In genomic region chr11:102219247-102219993, GRCm38 (mm10) we compare ENCODE assay signal across 9 mouse cellular contexts. TPM values are rescaled to one million over a fixed set of nuclear protein-coding genes. Genes with fewer than 3 reads are reported as not detected.
A peak's percentile ranks its signal among the peaks of the same experiment; 100 is the strongest.
DNase-seq lines count a peak whose midpoint lies in the region; ATAC-seq and TF ChIP-seq lines count a peak whose summit lies in the region.
"Had no signal": no experiment of that assay in that cellular context is flagged by ENCODE, and none has a peak within 500 bp of the region (broad histone marks: within the 10 kb centered on the region; RNA-seq: fewer than 3 reads in every experiment).

No protein-coding gene starts in this region.

- no peaks in the 10 kb centered on the region for H3K36me3 ChIP-seq in forebrain, embryonic 11.5 days (ENCODE audit: control insufficient read depth, insufficient read depth, low read length)
- 0 out of 2 replicates have a peak, but pooled peaks cover 3% of the 10 kb centered on the region for H3K36me3 ChIP-seq in neural tube, embryonic 14.5 days (ENCODE audit: control insufficient read depth, insufficient read depth, low read length)

- no peaks in the 10 kb centered on the region for H3K9me3 ChIP-seq in forebrain, embryonic 11.5 days (ENCODE audit: control insufficient read depth, low read length)
- no peaks in the 10 kb centered on the region for H3K9me3 ChIP-seq in neural tube, embryonic 14.5 days (ENCODE audit: control insufficient read depth, low read length)

- H3K27me3 ChIP-seq in forebrain, embryonic 11.5 days (ENCODE audit: control insufficient read depth, insufficient read depth, low read length), result no peaks in the 10 kb centered on the region; the same call in 1 of the 2 replicates
- no peaks in the 10 kb centered on the region for H3K27me3 ChIP-seq in neural tube, embryonic 14.5 days (ENCODE audit: control insufficient read depth, insufficient read depth, low read length)
- H3K27me3 ChIP-seq: Patski had no signal

- H3K4me2 ChIP-seq in forebrain, embryonic 11.5 days (ENCODE audit: low read depth, low read length, severe bottlenecking), result peak overlapping the region; percentile 19; the same call in 1 of the 2 replicates
- H3K4me2 ChIP-seq in neural tube, embryonic 14.5 days (ENCODE audit: low read depth, low read length), result peak overlapping the region; percentile 47; the same call in 1 of the 2 replicates

- DNase-seq in kidney, adult 11 months, result peak; percentile 50
- DNase-seq in kidney, postnatal 4 days, result no peak
- peak; percentile 44 for DNase-seq in forebrain, embryonic 11.5 days (ENCODE audit: low spot score)
- peak; percentile 41 for DNase-seq in kidney, postnatal 10 days
- DNase-seq in ovary, adult 18-20 months (ENCODE audit: low spot score), result no peak
- DNase-seq in B cell, adult 2 months, result no peak

- no peak for ATAC-seq in forebrain, embryonic 11.5 days (replicated peaks; ENCODE audit: low FRiP score)
- no peak; the same call in 1 of the 2 replicates for ATAC-seq in neural tube, embryonic 14.5 days (ENCODE audit: low read depth)

- TF ChIP-seq POLR2A in bone marrow macrophage, adult 2 months (IDR thresholded peaks at IDR 0.05; ENCODE audit: borderline replicate concordance, low read depth, low read length), result no peak

- no peak overlapping the region; the same call in 1 of the 2 replicates for H3K9ac ChIP-seq in forebrain, embryonic 11.5 days (ENCODE audit: low read length)
- no peak overlapping the region for H3K9ac ChIP-seq in neural tube, embryonic 14.5 days (replicated peaks; ENCODE audit: low read depth, low read length)

- 0 out of 2 replicates have a peak overlapping the region, but pooled peaks have one; percentile 1 for H3K4me3 ChIP-seq in bone marrow macrophage, adult 2 months (ENCODE audit: insufficient read depth, low read length)
- H3K4me3 ChIP-seq in forebrain, embryonic 11.5 days (ENCODE audit: low read depth, low read length), result no peak overlapping the region
- no peak overlapping the region for H3K4me3 ChIP-seq in neural tube, embryonic 14.5 days (ENCODE audit: low read depth, low read length)

- TF ChIP-seq CTCF in bone marrow macrophage, adult 2 months (IDR thresholded peaks at IDR 0.05; ENCODE audit: low read depth, low read length), result no peak

- H3K4me1 ChIP-seq in bone marrow macrophage, adult 2 months (ENCODE audit: control insufficient read depth, insufficient read depth, low read length), result peaks cover 74% of the 10 kb centered on the region
- peaks cover 16% of the 10 kb centered on the region for H3K4me1 ChIP-seq in forebrain, embryonic 11.5 days (replicated peaks; ENCODE audit: control insufficient read depth, insufficient read depth, low read length)
- H3K4me1 ChIP-seq in neural tube, embryonic 14.5 days (ENCODE audit: control insufficient read depth, insufficient read depth, low read length), result peaks cover 52% of the 10 kb centered on the region

- WGBS in forebrain, embryonic 11.5 days, result 78% methylated on average over 14 of the region's 14 CpGs
- WGBS in neural tube, embryonic 14.5 days, result 62% methylated on average over 14 of the region's 14 CpGs

- H3K27ac ChIP-seq in bone marrow macrophage, adult 2 months (ENCODE audit: insufficient read depth, low read depth, low read length), result peak overlapping the region; percentile 59
- H3K27ac ChIP-seq in forebrain, embryonic 11.5 days (ENCODE audit: low read depth, low read length), result peak overlapping the region; percentile 48; the same call in 1 of the 2 replicates
- peak overlapping the region; percentile 64; the same call in 1 of the 2 replicates for H3K27ac ChIP-seq in neural tube, embryonic 14.5 days (ENCODE audit: low read depth, low read length)

RNA-seq across cellular contexts. Expression of gene Hdac5, which starts 10.5 kb away (rescaled TPM):
- polyA plus RNA-seq in bone marrow macrophage, adult 2 months (2012; ENCODE audit: insufficient read depth, insufficient read length, missing spikeins), result 96.3 and 116 TPM in 2 replicates
- 35.0 and 36.8 TPM in 2 replicates for polyA plus RNA-seq in forebrain, embryonic 11.5 days (2014; fragmentation: Nextera tagmentation; extraction: Ambion mirVana)
- 44.2 and 47.3 TPM in 2 replicates for polyA plus RNA-seq in neural tube, embryonic 14.5 days (2014; fragmentation: Nextera tagmentation; extraction: Ambion mirVana)

RNA-seq across cellular contexts. Expression of gene BC030867, which starts 29.3 kb away (rescaled TPM):
- 6.3 and 7.2 TPM in 2 replicates for polyA plus RNA-seq in bone marrow macrophage, adult 2 months (2012; ENCODE audit: insufficient read depth, insufficient read length, missing spikeins)
- 23.5 and 26.6 TPM in 2 replicates for polyA plus RNA-seq in forebrain, embryonic 11.5 days (2014; fragmentation: Nextera tagmentation; extraction: Ambion mirVana)
- polyA plus RNA-seq in neural tube, embryonic 14.5 days (2014; fragmentation: Nextera tagmentation; extraction: Ambion mirVana), result 1.4 and 1.5 TPM in 2 replicates

RNA-seq across cellular contexts. Expression of gene G6pc3, which starts 30.0 kb away (rescaled TPM):
- polyA plus RNA-seq in bone marrow macrophage, adult 2 months (2012; ENCODE audit: insufficient read depth, insufficient read length, missing spikeins), result 20.1 and 28.3 TPM in 2 replicates
- polyA plus RNA-seq in forebrain, embryonic 11.5 days (2014; fragmentation: Nextera tagmentation; extraction: Ambion mirVana), result 30.6 and 32.2 TPM in 2 replicates
- polyA plus RNA-seq in neural tube, embryonic 14.5 days (2014; fragmentation: Nextera tagmentation; extraction: Ambion mirVana), result 32.5 and 42.5 TPM in 2 replicates

RNA-seq across cellular contexts. Expression of gene Lsm12, which starts 34.3 kb away (rescaled TPM):
- 43.3 and 47.7 TPM in 2 replicates for polyA plus RNA-seq in bone marrow macrophage, adult 2 months (2012; ENCODE audit: insufficient read depth, insufficient read length, missing spikeins)
- polyA plus RNA-seq in forebrain, embryonic 11.5 days (2014; fragmentation: Nextera tagmentation; extraction: Ambion mirVana), result 73.2 and 78.7 TPM in 2 replicates
- 74.4 and 77.5 TPM in 2 replicates for polyA plus RNA-seq in neural tube, embryonic 14.5 days (2014; fragmentation: Nextera tagmentation; extraction: Ambion mirVana)

RNA-seq across cellular contexts. Expression of gene Asb16, which starts 49.1 kb away (rescaled TPM):
- polyA plus RNA-seq in bone marrow macrophage, adult 2 months (2012; ENCODE audit: insufficient read depth, insufficient read length, missing spikeins), result not detected in 2 replicates
- polyA plus RNA-seq in forebrain, embryonic 11.5 days (2014; fragmentation: Nextera tagmentation; extraction: Ambion mirVana), result not detected in 2 replicates
- polyA plus RNA-seq in neural tube, embryonic 14.5 days (2014; fragmentation: Nextera tagmentation; extraction: Ambion mirVana), result 0.12 and 0.23 TPM in 2 replicates

Comparison
In these comparisons a context has a peak if more than half of its experiments do, and no peak if none do; other contexts are left out.
1. DNase-seq: peak in kidney, adult 11 months (single experiment), forebrain, embryonic 11.5 days (single experiment) and kidney, postnatal 10 days (single experiment); none in kidney, postnatal 4 days (0 of 2), ovary, adult 18-20 months (single experiment) and B cell, adult 2 months (0 of 2).
2. Peak in every context shown above with its lines, with median percentiles within 50 percentile points of each other: H3K27ac ChIP-seq.